Mouse (Mus musculus): ENCODE data around the gene Psmb8.

Gene Psmb8

GRCm38 (mm10) chr17:34248764-34249163 lies 51.2 kb downstream of the Psmb8 start:
- no peak for DNase-seq (ENCODE audit: low read depth, low spot score)

- DNase-seq (ENCODE audit: low read depth, low spot score) = no peak
These were observed 51.8 kb downstream of the Psmb8 start for GRCm38 (mm10) chr17:34249361-34249760.

- DNase-seq (ENCODE audit: low read depth, low spot score) = no peak
These were observed 52.4 kb downstream of the Psmb8 start for GRCm38 (mm10) chr17:34249878-34250277.
